Mouse (Mus musculus) testis, postnatal 10 days (tissue): ENCODE data around the gene Olfr149.
"Not testable (repeated sequence)": the region's sequence is repeated elsewhere in the genome, so short reads cannot be mapped to it uniquely, and the experiment has no call there.

ENCODE experiments used
- DNase-seq: peaks from one replicate; pipeline ENCODE4 v3.0.0; 2021; ENCODE audit warnings: low spot score

The Olfr149 gene

DNA sequence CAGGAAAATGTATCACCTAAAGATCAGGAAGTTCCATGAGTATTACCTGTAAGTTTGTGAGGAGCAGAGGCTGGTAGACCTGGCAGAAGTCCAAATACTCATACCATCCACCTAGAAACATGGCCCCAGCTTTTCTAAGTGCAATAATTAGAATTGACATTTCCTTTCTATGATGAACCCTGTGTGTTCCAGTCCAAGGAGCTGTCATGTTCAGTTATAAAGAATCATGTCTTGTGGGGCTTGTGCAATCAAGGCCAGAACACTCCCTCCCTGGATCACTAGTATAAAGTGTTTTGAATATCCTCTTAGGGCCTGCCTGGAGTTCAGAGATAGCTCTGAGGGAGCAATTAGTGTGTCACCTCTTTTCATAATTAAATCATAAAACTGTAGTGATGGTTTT lies at the start of gene Olfr149:
Olfr149 (minus strand) TSS at position 101 of the 400 bp plus-strand sequence.
- DNase-seq: no peak

DNA sequence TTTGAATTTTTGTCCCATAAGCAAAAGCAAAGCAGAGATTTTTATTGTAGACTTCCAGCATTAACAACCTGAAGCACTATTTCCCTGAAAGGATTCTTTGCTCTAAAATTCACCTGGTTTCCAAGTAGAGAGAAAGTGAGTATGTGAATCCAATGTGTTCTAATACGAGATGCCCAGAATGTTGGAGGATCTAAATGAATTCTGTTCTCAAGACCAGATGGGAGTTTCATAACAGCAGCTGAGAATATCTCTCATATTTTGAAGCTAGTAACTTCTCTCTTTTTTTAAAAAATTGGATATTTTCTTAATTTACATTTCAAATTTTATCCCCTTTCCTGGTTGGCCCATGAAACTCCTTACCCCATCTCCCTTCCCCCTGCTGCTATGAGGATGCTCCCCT lies 39.5 kb upstream of the Olfr149 start:
- no peak for DNase-seq

DNA sequence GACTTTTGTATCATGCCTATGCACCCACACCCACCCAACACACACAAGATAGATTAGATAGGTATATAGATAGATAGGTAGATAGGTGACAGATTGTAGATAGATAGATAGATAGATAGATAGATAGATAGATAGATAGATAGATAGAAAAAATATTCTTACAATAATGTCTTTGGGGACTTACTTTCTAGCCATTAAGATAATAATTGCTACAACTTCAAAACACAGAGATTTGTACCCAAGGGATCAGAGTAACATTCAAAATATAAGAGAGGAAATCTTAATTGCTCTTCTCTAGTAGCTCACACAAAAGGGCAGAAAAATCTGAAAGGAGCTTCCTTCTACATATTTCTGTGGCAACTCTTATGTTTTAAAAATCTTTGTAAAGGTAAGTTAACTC lies 39.0 kb upstream of the Olfr149 start, which contains the start of gene Olfr967:
Olfr967 (plus strand) TSS at position 301 of the 400 bp plus-strand sequence.
- DNase-seq: no peak

DNA sequence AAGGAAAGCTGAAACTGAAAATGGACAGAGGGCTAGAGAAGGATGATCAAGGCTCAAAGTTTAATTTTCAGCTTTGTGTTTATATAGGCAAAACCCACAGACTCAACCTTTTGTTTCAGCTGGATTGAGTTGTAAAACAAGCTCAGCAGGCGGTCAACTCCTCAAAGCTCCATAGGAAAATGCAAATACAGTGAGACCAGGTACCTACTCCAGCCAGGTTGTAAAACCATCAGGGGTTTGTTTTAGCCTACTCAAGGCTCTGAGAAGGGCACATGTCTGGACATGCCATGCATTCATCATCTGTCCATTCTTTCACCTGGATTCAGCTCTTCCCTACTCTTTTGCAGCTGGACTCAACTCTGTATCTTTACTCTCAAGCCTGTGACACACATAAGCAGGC lies 33.8 kb upstream of the Olfr149 start:
- DNase-seq: no peak

DNA sequence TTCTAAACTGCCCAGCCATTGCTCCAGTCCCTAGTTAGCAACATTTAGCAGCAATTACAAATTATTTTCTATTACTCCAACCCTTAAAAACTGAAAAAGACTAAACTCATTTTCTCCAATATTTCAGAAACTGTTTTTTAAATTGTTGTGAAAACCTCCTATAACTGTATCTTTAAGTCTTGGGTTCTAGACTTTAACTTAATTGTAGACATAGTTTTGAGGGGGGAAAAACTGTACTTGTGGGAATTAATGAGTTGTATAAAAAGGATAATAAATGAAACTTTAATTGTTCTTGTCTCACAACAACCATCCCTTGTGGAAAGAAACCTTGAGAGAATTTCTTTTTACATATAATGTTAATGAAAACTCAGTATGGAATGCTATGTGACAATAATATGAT lies 23.8 kb upstream of the Olfr149 start, which contains the start of gene Olfr150:
Olfr150 (plus strand) TSS at position 301 of the 400 bp plus-strand sequence.
- no peak for DNase-seq

DNA sequence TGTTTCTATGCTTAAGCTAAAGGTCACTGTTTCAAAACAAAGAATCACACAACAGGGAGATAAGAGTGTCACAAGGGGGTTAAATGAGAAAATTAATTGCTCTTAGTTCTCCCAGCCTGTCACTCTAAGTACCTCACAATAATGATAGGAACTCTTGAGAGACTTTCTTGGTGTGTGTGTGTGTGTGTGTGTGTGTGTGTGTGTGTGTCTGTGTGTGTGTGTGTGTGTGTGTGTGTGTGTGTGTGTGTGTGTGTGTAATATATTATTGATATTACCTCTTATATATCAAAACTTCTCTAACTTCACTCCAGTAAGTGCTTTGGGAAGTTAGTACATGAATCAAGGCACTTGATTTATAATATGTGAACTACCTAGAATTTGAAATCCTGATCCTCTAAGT lies 4.1 kb upstream of the Olfr149 start, which contains the start of gene Olfr965:
Olfr965 (plus strand) TSS at position 301 of the 400 bp plus-strand sequence.
- no peak for DNase-seq

DNA sequence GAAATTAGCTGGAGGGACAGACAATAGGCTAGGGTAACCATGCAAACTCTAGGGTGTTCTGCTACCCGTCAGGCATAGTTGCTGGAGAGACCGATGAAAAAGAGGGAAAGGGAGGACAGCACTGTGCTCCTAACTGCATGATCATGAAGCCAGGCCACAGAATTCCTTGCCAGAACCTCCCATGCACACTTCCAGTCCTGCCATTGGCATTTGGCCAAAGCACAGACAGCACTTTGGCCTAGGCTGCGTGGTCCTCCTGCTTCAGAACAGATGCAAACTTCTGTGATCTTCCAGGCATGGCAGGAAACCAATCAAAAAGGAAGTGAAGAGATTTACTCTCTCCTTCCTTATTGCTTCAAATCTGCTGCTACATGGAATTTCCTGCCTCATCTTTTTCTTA lies 2.0 kb upstream of the Olfr149 start:
- DNase-seq: peak; percentile 50

DNA sequence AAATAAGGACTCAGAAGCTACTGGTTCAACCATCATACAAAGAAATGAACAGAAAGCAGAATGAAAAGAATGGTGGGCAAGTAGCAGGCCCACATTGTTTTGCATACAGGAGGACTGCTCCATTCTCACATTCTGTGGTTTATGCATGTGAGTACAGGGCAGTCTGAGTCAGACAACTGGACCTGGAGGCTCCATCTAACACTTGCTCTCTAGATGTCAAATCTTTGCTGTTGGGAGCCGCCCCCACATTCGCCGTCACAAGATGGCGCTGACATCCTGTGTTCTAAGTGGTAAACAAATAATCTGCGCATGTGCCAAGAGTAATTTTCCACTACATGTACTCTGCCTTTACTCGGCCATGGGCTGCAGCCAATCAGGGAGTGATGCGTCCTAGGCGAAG lies 5.8 kb downstream of the Olfr149 start:
- not testable (repeated sequence) for DNase-seq

DNA sequence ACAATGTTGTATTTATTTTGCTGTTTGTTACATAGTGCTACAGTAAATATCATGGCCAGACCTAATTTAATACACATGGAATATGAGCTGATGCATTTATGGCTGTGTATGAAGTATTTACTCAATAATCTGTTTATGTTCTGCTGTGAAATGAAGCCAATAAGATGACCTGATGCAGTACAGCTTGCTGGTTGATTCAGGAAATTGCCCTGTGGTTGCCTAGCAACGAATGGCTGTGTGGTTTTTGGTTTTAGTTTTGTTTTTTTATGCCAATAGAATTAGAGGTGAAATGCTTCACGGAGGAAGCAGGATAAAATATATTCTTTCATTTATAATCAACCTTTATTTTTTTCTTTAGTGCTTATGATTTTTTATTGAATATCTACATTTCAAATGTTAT lies 27.6 kb downstream of the Olfr149 start:
- DNase-seq: no peak

DNA sequence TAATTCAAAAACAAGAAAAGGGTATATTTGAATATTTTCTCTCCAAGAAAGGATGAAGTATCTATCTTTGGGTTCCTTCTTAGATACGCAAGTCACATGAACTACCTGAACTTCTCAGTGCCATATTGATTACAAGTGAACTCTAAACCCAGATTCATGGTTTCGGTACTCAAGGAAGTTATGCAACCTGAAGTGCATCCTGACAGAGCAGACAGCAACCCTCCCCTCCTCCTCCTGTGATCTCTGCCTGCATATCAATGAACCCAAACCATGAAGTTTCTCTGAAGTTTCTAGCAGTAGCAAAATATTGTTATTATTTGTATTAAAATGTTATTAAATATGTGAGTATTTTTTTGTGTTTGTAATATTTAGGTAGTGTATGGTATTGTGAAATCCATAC lies 28.4 kb downstream of the Olfr149 start:
- DNase-seq: no peak

DNA sequence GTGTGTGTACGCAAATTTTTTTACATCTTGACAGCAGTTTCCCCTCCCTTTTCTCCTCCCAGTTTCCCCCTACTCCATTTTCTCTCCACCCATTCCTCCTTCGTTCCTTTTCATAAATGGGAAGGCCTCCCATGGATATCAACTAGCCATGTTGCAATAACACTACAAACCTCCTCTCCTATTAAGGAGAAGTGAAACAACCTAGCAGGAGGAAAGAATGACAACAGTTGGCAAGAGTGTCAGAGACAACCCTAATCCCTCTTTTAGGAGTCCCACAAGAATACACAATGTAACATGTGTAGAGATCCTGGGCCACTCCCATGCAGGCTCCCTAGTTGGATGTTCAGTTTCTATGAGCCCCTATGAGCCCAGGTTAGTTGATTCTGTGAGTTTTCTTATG lies 32.1 kb downstream of the Olfr149 start:
- DNase-seq: no peak

DNA sequence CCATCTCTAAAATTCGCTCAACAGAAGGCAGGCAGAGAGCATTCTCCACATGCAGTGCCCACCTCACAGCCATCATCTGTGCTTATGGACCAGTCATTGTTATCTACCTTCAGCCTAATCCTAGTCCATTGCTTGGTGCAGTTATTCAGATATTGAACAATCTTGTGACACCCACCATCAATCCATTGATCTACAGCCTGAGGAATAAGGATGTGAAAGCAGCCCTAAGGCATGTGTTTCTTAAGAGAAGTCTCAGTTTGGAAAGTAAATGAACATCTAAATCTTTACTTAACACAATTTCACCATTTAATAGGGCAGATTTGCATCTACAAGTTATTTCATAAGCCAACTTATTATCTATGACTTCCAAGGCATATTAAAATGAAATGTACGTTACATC lies 37.2 kb downstream of the Olfr149 start:
- DNase-seq: no peak

DNA sequence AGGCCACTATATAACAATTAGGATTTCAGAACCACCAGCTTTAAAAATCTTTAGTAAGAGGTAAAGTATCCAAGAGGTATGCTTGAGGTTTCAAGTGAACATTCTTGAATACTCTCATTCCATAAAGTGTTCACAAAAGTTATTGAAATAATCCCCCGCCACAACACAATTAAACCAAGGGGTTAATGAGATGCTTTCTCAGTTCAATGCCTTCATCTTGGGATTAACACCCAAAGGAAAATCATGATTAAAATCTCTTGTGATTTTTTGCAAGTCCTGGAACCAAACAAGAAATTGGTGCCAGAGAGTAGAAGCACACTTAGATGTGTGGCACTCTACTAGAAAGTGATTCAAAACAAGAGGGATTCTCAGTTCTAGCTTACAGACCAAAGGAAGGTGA lies 40.0 kb downstream of the Olfr149 start, which contains the start of gene Olfr963:
Olfr963 (plus strand) TSS at position 301 of the 400 bp plus-strand sequence.
- no peak for DNase-seq

DNA sequence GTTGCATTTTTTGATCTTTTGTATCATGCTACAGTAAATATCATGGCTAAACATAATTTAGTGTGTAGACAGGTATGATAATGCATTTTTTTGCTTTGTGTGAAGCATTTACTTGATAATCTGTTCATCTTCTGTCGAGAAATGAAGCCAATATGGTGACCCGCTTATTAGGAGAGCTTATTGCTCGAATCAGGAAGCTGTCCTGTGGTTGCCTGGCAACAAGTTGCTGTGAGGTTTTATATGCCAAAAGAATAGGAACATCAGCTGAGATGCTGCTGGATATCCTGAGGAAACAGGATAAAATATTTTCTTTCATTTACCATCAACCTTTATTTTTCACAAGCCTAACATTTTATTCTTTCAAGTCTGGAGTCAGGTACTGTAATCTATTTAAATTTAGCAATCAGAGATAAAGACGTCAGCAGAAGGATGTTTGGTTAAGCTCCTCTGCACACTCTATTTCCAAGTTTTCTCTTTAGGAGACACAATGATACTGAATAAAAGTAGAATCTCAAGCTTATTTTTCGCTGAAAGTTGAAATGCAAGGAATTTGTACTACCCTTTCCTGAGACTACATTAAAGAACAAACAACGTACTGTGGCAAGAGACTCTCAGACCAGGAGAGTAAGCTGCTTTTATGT lies 52.0 kb downstream of the Olfr149 start:
- no peak for DNase-seq
